In genomic region chr5:24053245-24054190, GRCm38 (mm10) we compare ENCODE assay signal across 7 mouse cellular contexts. TPM values are rescaled to one million over a fixed set of nuclear protein-coding genes. Genes with fewer than 3 reads are reported as not detected.
DNase-seq lines count a peak whose midpoint lies in the region; ATAC-seq and TF ChIP-seq lines count a peak whose summit lies in the region.

No protein-coding gene starts in this region.

- TF ChIP-seq POLR2A in lung, adult 2 months (IDR thresholded peaks at IDR 0.05; ENCODE audit: borderline replicate concordance, extremely low read depth, low read depth, low read length), result no peak

- peak overlapping the region; percentile 67; the same call in 1 of the 2 replicates for H3K27ac ChIP-seq in lung, embryonic 14.5 days (ENCODE audit: low read depth)
- H3K27ac ChIP-seq in heart, postnatal 0 days (ENCODE audit: low read depth), result peak overlapping the region; percentile 96
- H3K27ac ChIP-seq in intestine, embryonic 15.5 days, result no peak overlapping the region

- 28% methylated on average over 9 of the region's 9 CpGs for whole genome bisulfite sequencing in lung, embryonic 14.5 days
- 18% methylated on average over 9 of the region's 9 CpGs for WGBS in lung, adult 2 months
- 11% methylated on average over 9 of the region's 9 CpGs for WGBS in heart, postnatal 0 days
- WGBS in intestine, embryonic 15.5 days, result 42% methylated on average over 9 of the region's 9 CpGs

- H3K4me1 ChIP-seq in lung, embryonic 14.5 days (ENCODE audit: insufficient read depth), result peaks cover 10% of the 10 kb centered on the region; the same call in 1 of the 2 replicates
- H3K4me1 ChIP-seq in lung, adult 2 months (ENCODE audit: control insufficient read depth, insufficient read depth, low read length), result peaks cover 6% of the 10 kb centered on the region
- H3K4me1 ChIP-seq in heart, postnatal 0 days (ENCODE audit: control insufficient read depth, insufficient read depth), result peaks cover 24% of the 10 kb centered on the region
- H3K4me1 ChIP-seq in intestine, embryonic 15.5 days (replicated peaks), result peaks cover 3% of the 10 kb centered on the region; the same call in 1 of the 2 replicates

- DNase-seq in lung, embryonic 14.5 days, result peak; percentile 90
- no peak for DNase-seq in lung, adult 2 months
- DNase-seq in brain, adult 2 months (ENCODE audit: low read depth, low spot score), result peak; percentile 12
- peak; percentile 95 for DNase-seq in heart, postnatal 0 days (ENCODE audit: low spot score)
- DNase-seq in thymus, postnatal 4 days, result no peak

- H3K36me3 ChIP-seq in lung, embryonic 14.5 days (ENCODE audit: insufficient read depth), result no peaks in the 10 kb centered on the region
- H3K36me3 ChIP-seq in heart, postnatal 0 days (replicated peaks; ENCODE audit: control insufficient read depth, insufficient read depth, low read length), result no peaks in the 10 kb centered on the region
- no peaks in the 10 kb centered on the region for H3K36me3 ChIP-seq in intestine, embryonic 15.5 days

- peak; percentile 87 for ATAC-seq in lung, embryonic 14.5 days (ENCODE audit: insufficient read depth)
- ATAC-seq in heart, postnatal 0 days (ENCODE audit: insufficient read depth, low read depth), result peak; percentile 94
- ATAC-seq in megakaryocyte-erythroid progenitor cell, adult 5-6 weeks (replicated peaks; ENCODE audit: low FRiP score, low TSS enrichment, poor library complexity, severe bottlenecking), result peak; percentile 72
- no peak for ATAC-seq in intestine, embryonic 15.5 days

- H3K4me2 ChIP-seq in lung, embryonic 14.5 days, result peak overlapping the region; percentile 25; the same call in 1 of the 2 replicates
- peak overlapping the region; percentile 33 for H3K4me2 ChIP-seq in heart, postnatal 0 days (ENCODE audit: low read depth, low read length)
- no peak overlapping the region for H3K4me2 ChIP-seq in intestine, embryonic 15.5 days (replicated peaks)

- H3K9me3 ChIP-seq in lung, embryonic 14.5 days (ENCODE audit: low read depth, low read length), result no peaks in the 10 kb centered on the region
- peaks cover 5% of the 10 kb centered on the region; the same call in 1 of the 2 replicates for H3K9me3 ChIP-seq in heart, postnatal 0 days (replicated peaks; ENCODE audit: control insufficient read depth, low read length)
- no peaks in the 10 kb centered on the region for H3K9me3 ChIP-seq in intestine, embryonic 15.5 days

- no peaks in the 10 kb centered on the region for H3K27me3 ChIP-seq in lung, embryonic 14.5 days (ENCODE audit: insufficient read depth, low read length)
- no peaks in the 10 kb centered on the region for H3K27me3 ChIP-seq in heart, postnatal 0 days (ENCODE audit: control insufficient read depth, insufficient read depth, low read length)
- H3K27me3 ChIP-seq in intestine, embryonic 15.5 days (replicated peaks), result 0 out of 2 replicates have a peak, but pooled peaks cover 3% of the 10 kb centered on the region

- TF ChIP-seq EP300 in heart, postnatal 0 days (IDR thresholded peaks at IDR 0.05; ENCODE audit: low read depth), result peak; percentile 73; the same call in 1 of the 2 replicates

- H3K9ac ChIP-seq in lung, embryonic 14.5 days, result no peak overlapping the region
- no peak overlapping the region for H3K9ac ChIP-seq in heart, postnatal 0 days (replicated peaks; ENCODE audit: low read depth, low read length)
- H3K9ac ChIP-seq in intestine, embryonic 15.5 days, result no peak overlapping the region

- no peak overlapping the region for H3K4me3 ChIP-seq in lung, embryonic 14.5 days (ENCODE audit: low read depth, low read length)
- H3K4me3 ChIP-seq in lung, adult 2 months (replicated peaks; ENCODE audit: extremely low read depth, low read depth, low read length), result no peak overlapping the region
- no peak overlapping the region for H3K4me3 ChIP-seq in heart, postnatal 0 days (ENCODE audit: low read depth, low read length)
- no peak overlapping the region for H3K4me3 ChIP-seq in intestine, embryonic 15.5 days (replicated peaks)

- TF ChIP-seq CTCF in lung, embryonic 14.5 days (IDR thresholded peaks at IDR 0.05; ENCODE audit: low read depth), result no peak
- no peak for TF ChIP-seq CTCF in lung, adult 2 months (IDR thresholded peaks at IDR 0.05; ENCODE audit: insufficient read depth, low read length)
- no peak for TF ChIP-seq CTCF in heart, postnatal 0 days (IDR thresholded peaks at IDR 0.05; ENCODE audit: low read depth)

RNA-seq across cellular contexts. Expression of gene Fam126a, which starts 23.0 kb away (rescaled TPM):
- polyA plus RNA-seq in lung, embryonic 14.5 days (2014; fragmentation: Nextera tagmentation; extraction: Ambion mirVana), result 23.7 and 24.0 TPM in 2 replicates
- polyA plus RNA-seq in lung, adult 2 months (2012; rRNA removed), result 4.8 and 7.8 TPM in 2 replicates
- total RNA-seq in heart, postnatal 0 days (2014; rRNA removed; ENCODE audit: low replicate concordance), result 37.3 and 37.6 TPM in 2 replicates
- polyA plus RNA-seq in heart, postnatal 0 days (2015; fragmentation: Nextera tagmentation; extraction: Ambion mirVana), result 23.3 and 27.7 TPM in 2 replicates
- 46.6 and 46.8 TPM in 2 replicates for total RNA-seq in megakaryocyte-erythroid progenitor cell, adult 5-6 weeks (2014; fragmentation: Nextera tagmentation)
- 58.4 TPM in 2 replicates for total RNA-seq in megakaryocyte-erythroid progenitor cell, adult 5-6 weeks (2017)
- polyA plus RNA-seq in intestine, embryonic 15.5 days (2015; fragmentation: Nextera tagmentation; extraction: Ambion mirVana), result 14.3 and 16.1 TPM in 2 replicates

RNA-seq across cellular contexts. Expression of gene Klhl7, which starts 46.9 kb away (rescaled TPM):
- polyA plus RNA-seq in lung, embryonic 14.5 days (2014; fragmentation: Nextera tagmentation; extraction: Ambion mirVana), result 44.3 and 46.3 TPM in 2 replicates
- 3.0 and 5.9 TPM in 2 replicates for polyA plus RNA-seq in lung, adult 2 months (2012; rRNA removed)
- 55.3 and 60.0 TPM in 2 replicates for total RNA-seq in heart, postnatal 0 days (2014; rRNA removed; ENCODE audit: low replicate concordance)
- 42.4 and 47.1 TPM in 2 replicates for polyA plus RNA-seq in heart, postnatal 0 days (2015; fragmentation: Nextera tagmentation; extraction: Ambion mirVana)
- total RNA-seq in megakaryocyte-erythroid progenitor cell, adult 5-6 weeks (2014; fragmentation: Nextera tagmentation), result 11.1 and 13.7 TPM in 2 replicates
- 23.1 and 32.8 TPM in 2 replicates for total RNA-seq in megakaryocyte-erythroid progenitor cell, adult 5-6 weeks (2017)
- polyA plus RNA-seq in intestine, embryonic 15.5 days (2015; fragmentation: Nextera tagmentation; extraction: Ambion mirVana), result 32.5 and 39.5 TPM in 2 replicates

Comparison
In these comparisons a context has a peak if more than half of its experiments do, and no peak if none do; other contexts are left out.
1. DNase-seq: peak in lung, embryonic 14.5 days (single experiment), brain, adult 2 months (single experiment) and heart, postnatal 0 days (single experiment); none in lung, adult 2 months (single experiment) and thymus, postnatal 4 days (single experiment).